Mouse (Mus musculus) C2C12 (cell line): ENCODE measurements around the gene Tpcn1.

Experiments
- CEBPB ChIP-seq: IDR thresholded peaks from one replicate; pipeline ENCODE4 v1.6.1; 2011; ENCODE audit warnings: low read depth, mild to moderate bottlenecking, control low read depth, moderate library complexity
- CTCF ChIP-seq: IDR thresholded peaks from one replicate; pipeline ENCODE4 v1.5.1; 2011; ENCODE audit not compliant: control insufficient read depth, insufficient read depth, insufficient read length
- FOSL1 ChIP-seq: IDR thresholded peaks from one replicate; pipeline ENCODE4 v1.8.0; 2011; ENCODE audit warnings: mild to moderate bottlenecking, low read length; ENCODE audit not compliant: poor library complexity, insufficient read depth, severe bottlenecking
- MAX ChIP-seq: IDR thresholded peaks from one replicate; pipeline ENCODE4 v1.6.1; 2011; ENCODE audit warnings: mild to moderate bottlenecking, control low read depth
- MYOD1 ChIP-seq: IDR thresholded peaks from one replicate; pipeline ENCODE4 v1.6.1; 2011; ENCODE audit warnings: low read depth; ENCODE audit not compliant: control insufficient read depth, insufficient read length
- MYOG ChIP-seq: IDR thresholded peaks from one replicate; pipeline ENCODE4 v1.6.1; 2011; ENCODE audit not compliant: control insufficient read depth, insufficient read length; ENCODE audit errors: extremely low read depth
- USF1 ChIP-seq: IDR thresholded peaks from one replicate; pipeline ENCODE4 v1.6.1; 2011; ENCODE audit warnings: low read depth, mild to moderate bottlenecking, control low read depth, moderate library complexity

DNA sequence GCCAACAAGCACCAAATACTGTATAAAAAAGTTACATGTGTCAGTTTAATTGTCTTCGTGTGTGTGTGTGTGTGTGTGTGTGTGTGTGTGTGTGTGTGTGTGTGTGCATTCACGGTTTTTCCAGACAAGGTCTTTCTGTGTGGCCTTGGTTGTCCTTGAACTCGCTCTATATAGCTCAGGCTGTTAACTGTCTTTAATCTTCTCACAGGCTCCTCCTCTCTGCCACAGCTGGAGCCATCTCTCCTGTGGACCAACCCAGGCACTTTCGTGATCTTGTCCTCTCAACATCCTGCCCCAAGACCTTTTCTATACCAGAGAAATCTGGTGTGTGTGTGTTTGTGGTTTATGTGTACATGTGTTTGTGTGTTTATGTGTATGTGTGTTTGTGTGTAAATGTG lies 24.6 kb downstream of the Tpcn1 start:
- TF ChIP-seq CTCF (no peak), CEBPB (no peak), FOSL1 (no peak), USF1 (no peak), MYOG (no peak), MAX (no peak), MYOD1 (no peak)
